Mouse (Mus musculus) liver, embryonic 14.5 days (tissue): ENCODE measurements at regions not wholly inside any gene's neighbourhood (a gene's known extent, or its start where the extent isn't known, plus 50 kb on each side); places are given as distances from the start of the nearest gene placed in this dataset.

ENCODE experiments used
- ATAC-seq: fragments of 200-750 bp; cut with Nextera tagmentation; 2 replicates; pipeline ENCODE4 v1.8.0; 2017; ENCODE audit warnings: moderate number of reproducible peaks, mild to moderate bottlenecking, moderate library complexity; ENCODE audit not compliant: insufficient read depth
- DNase-seq, 3 experiments: peaks; one replicate each; pipeline ENCODE4 v3.0.0-alpha.2; 2012 to 2013; ENCODE audit warnings: low read depth in 3 of 3, low spot score in 3 of 3
- H3K27ac ChIP-seq: fragments of 300-500 bp; sonication (generic); 2 replicates; pipeline ENCODE4 v1.5.1; 2014; ENCODE audit warnings: moderate library complexity, mild to moderate bottlenecking, control low read depth, inconsistent platforms
- H3K27me3 ChIP-seq: fragments of 300-500 bp; sonication (generic); 2 replicates; pipeline ENCODE4 v1.6.1; 2014; ENCODE audit warnings: mild to moderate bottlenecking, low read length, moderate library complexity; ENCODE audit not compliant: control insufficient read depth, insufficient read depth
- H3K36me3 ChIP-seq: fragments of 300-500 bp; sonication (generic); replicated peaks from 2 replicates; pipeline ENCODE4 v1.6.1; 2014; ENCODE audit warnings: low read depth; ENCODE audit not compliant: control insufficient read depth, insufficient read depth
- H3K4me1 ChIP-seq, 2 experiments: fragments of 200-500 bp in 1 of 2; fragments of 300-500 bp in 1 of 2; sonication (generic) in 1 of 2; replicated peaks; 2 replicates each; pipeline ENCODE4 v1.6.1; 2012 to 2014; ENCODE audit warnings: antibody characterized with exemption in 1 of 2, inconsistent platforms in 1 of 2, low read length in 1 of 2; ENCODE audit not compliant: control insufficient read depth in 2 of 2, insufficient read depth in 2 of 2
- H3K4me2 ChIP-seq: fragments of 300-500 bp; sonication (generic); 2 replicates; pipeline ENCODE4 v1.6.1; 2014; ENCODE audit warnings: low read depth, mild to moderate bottlenecking, control low read depth, moderate library complexity
- H3K4me3 ChIP-seq, 2 experiments: fragments of 200-500 bp in 1 of 2; fragments of 300-500 bp in 1 of 2; sonication (generic) in 1 of 2; 2 replicates each; pipeline ENCODE4 v1.5.1; 2012 to 2014; ENCODE audit warnings: low read depth in 2 of 2, low read length in 2 of 2, mild to moderate bottlenecking in 2 of 2, control low read depth in 1 of 2, inconsistent platforms in 1 of 2, moderate library complexity in 1 of 2; ENCODE audit not compliant: insufficient read depth in 1 of 2
- H3K9ac ChIP-seq: fragments of 300-500 bp; sonication (generic); replicated peaks from 2 replicates; pipeline ENCODE4 v1.6.1; 2014; ENCODE audit warnings: mild to moderate bottlenecking, control low read depth, moderate library complexity
- H3K9me3 ChIP-seq: fragments of 300-500 bp; sonication (generic); 2 replicates; pipeline ENCODE4 v1.6.1; 2016; ENCODE audit warnings: low read length, mixed read lengths; ENCODE audit not compliant: control insufficient read depth
- CTCF ChIP-seq: IDR thresholded peaks from 2 replicates; pipeline ENCODE4 v1.5.1; 2016; ENCODE audit warnings: antibody characterized with exemption, low read depth, control low read depth
- EP300 ChIP-seq: IDR thresholded peaks from 2 replicates; pipeline ENCODE4 v1.6.1; 2016; ENCODE audit warnings: antibody characterized with exemption, low read depth
- WGBS: fragments of 180-500 bp; shearing (Covaris S2); extraction: QIAGEN DNeasy Blood & Tissue Kit; methylation state at CpG from one replicate; pipeline ENCODE4 v1.1.7; 2014; ENCODE audit not compliant: insufficient replicate concordance; 5-methylcytosine and 5-hydroxymethylcytosine counted together

DNA sequence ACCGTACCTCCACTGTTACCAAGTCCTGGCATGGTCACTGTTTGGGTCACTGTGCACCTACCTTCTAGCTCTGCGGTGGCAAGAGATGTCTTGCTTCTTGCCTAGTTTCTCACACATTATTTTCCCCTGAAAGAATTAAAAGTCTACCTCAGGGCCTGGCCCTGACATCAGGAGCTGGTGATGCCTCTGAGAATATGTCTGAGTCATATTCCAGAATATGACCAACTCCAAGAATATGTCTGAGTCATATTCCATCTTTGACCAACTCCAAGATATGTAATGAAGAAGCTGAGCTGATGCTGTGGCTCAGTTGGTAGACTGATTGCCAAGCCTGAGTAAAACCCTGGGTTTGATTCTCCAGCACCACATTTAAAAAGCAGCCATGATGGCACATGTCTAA is 1169.4 kb downstream of the 4930447A16Rik start:
- no peak overlapping the region for H3K4me2 ChIP-seq
- no peaks in the 10 kb centered on the region for H3K36me3 ChIP-seq
- H3K4me3 ChIP-seq: no peak overlapping the region
- DNase-seq (no peak), ATAC-seq (no peak)
- no peaks in the 10 kb centered on the region for H3K9me3 ChIP-seq
- WGBS: 73% methylated on average over 2 of the region's 2 CpGs
- TF ChIP-seq CTCF (no peak), EP300 (no peak)
- no peak overlapping the region for H3K27ac ChIP-seq
- H3K27me3 ChIP-seq: no peaks in the 10 kb centered on the region
- peaks cover 0 to 2% of the 10 kb centered on the region in 2 experiments; a peak in 1 of 4 replicates for H3K4me1 ChIP-seq
- H3K9ac ChIP-seq: no peak overlapping the region

GRCm38 (mm10) chr15:38595820-38596219 is 1170.5 kb downstream of the 4930447A16Rik start:
- Histone ChIP-seq H3K4me2 (no peak overlapping the region), H3K4me3 (no peak overlapping the region), H3K27ac (no peak overlapping the region), H3K27me3 (no peaks in the 10 kb centered on the region), H3K9me3 (no peaks in the 10 kb centered on the region), H3K9ac (no peak overlapping the region), H3K36me3 (no peaks in the 10 kb centered on the region), H3K4me1 (peaks cover 0 to 2% of the 10 kb centered on the region in 2 experiments; a peak in 1 of 4 replicates)
- no peak for TF ChIP-seq CTCF
- no peak for TF ChIP-seq EP300
- DNase-seq (no peak), ATAC-seq (no peak)
- WGBS: 54% methylated on average over 4 of the region's 4 CpGs

- no peak overlapping the region for H3K27ac ChIP-seq
- 28% methylated on average over 3 of the region's 3 CpGs for WGBS
- H3K36me3 ChIP-seq: no peaks in the 10 kb centered on the region
- no peaks in the 10 kb centered on the region for H3K9me3 ChIP-seq
- H3K9ac ChIP-seq: no peak overlapping the region
- H3K4me2 ChIP-seq: no peak overlapping the region
- no peak for DNase-seq
- no peak for TF ChIP-seq CTCF
- TF ChIP-seq EP300: no peak
- ATAC-seq: no peak
- H3K4me3 ChIP-seq: no peak overlapping the region
- peaks cover 0 to 4% of the 10 kb centered on the region in 2 experiments; a peak in 2 of 4 replicates for H3K4me1 ChIP-seq
- H3K27me3 ChIP-seq: no peaks in the 10 kb centered on the region
These were observed 1172.1 kb downstream of the 4930447A16Rik start for GRCm38 (mm10) chr15:38597458-38597857.

DNA sequence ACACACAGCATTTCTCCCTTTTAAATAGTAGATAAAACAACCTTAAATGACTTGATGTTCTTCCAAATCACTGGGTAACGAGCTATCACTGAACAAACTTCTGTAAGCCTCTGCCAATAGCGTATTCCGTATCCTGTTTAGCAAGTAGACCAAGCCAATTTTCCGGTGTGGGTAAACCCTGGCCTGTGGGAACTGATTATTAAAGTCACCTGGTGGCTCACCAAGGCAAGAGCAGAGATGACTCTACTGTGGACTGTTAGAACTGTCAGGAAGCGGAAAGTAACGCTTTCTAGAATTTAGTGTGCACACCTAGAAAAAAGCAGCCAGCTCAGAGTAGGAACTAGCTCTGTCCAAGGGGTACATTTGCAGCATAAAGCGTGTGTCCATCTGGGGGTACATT is 1176.1 kb downstream of the 4930447A16Rik start:
- no peak overlapping the region for H3K9ac ChIP-seq
- H3K4me3 ChIP-seq: no peak overlapping the region
- TF ChIP-seq CTCF (no peak), EP300 (no peak)
- H3K4me1 ChIP-seq: peaks cover 0 to 4% of the 10 kb centered on the region in 2 experiments; a peak in 2 of 4 replicates
- 75% methylated on average over 7 of the region's 7 CpGs for WGBS
- H3K36me3 ChIP-seq: no peaks in the 10 kb centered on the region
- H3K27ac ChIP-seq: no peak overlapping the region
- no peak for DNase-seq
- no peak overlapping the region for H3K4me2 ChIP-seq
- ATAC-seq: no peak
- H3K27me3 ChIP-seq: no peaks in the 10 kb centered on the region
- no peaks in the 10 kb centered on the region for H3K9me3 ChIP-seq

- ATAC-seq (no peak), DNase-seq (peak in 1 of 3 experiments; percentile 24)
- 29% methylated on average over 12 of the region's 12 CpGs for WGBS
- no peak overlapping the region for H3K9ac ChIP-seq
- H3K4me3 ChIP-seq: no peak overlapping the region
- no peaks in the 10 kb centered on the region for H3K36me3 ChIP-seq
- TF ChIP-seq CTCF: no peak
- no peak for TF ChIP-seq EP300
- H3K9me3 ChIP-seq: no peaks in the 10 kb centered on the region
- no peaks in the 10 kb centered on the region for H3K27me3 ChIP-seq
- H3K4me2 ChIP-seq: no peak overlapping the region
- H3K27ac ChIP-seq: no peak overlapping the region
- H3K4me1 ChIP-seq: peaks cover 0 to 4% of the 10 kb centered on the region in 2 experiments; a peak in 2 of 4 replicates
These were observed 1177.0 kb downstream of the 4930447A16Rik start for GRCm38 (mm10) chr15:38602187-38602870.
